Mouse (Mus musculus) right cerebral cortex, postnatal 36 days (tissue): Measurements from ENCODE around the gene Gm20806.
"Not testable (repeated sequence)": the region's sequence is repeated elsewhere in the genome, so short reads cannot be mapped to it uniquely, and the experiment has no call there.

Experiments
- DNase-seq, 2 experiments: peaks; one replicate each; pipeline ENCODE4 v3.0.0; 2022; ENCODE audit warnings: low spot score in 2 of 2, mixed read lengths in 1 of 2

Gene Gm20806

DNA sequence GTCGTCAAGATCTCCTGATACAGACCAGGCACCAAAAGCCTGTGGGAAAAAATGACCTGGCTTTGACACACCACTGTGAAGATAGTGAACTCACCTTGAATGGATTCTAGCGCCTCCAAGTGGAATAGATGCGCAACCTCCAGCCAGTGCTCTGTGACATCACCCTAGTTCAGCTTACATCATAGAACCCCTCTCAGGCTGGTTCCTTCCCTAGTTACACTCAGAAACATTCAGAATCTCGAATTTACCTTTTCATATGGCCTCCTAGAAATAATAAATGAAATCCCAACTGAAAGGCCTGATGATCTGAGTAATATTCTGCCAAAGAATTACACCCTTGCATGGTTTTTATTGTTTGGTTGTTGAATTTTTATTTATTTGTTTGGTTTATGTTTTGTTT lies at the start of gene Gm20806:
Gene Gm20806 (minus strand): TSS at position 101 of the 400 bp plus-strand sequence.
- not testable (repeated sequence) for DNase-seq
